Mouse (Mus musculus): ENCODE measurements around the gene Pvalb. TPM values are rescaled to one million over a fixed set of nuclear protein-coding genes. Genes with fewer than 3 reads are reported as not detected.
A peak's percentile ranks its signal among the peaks of the same experiment; 100 is the strongest.

Gene Pvalb
- polyA plus RNA-seq, 1 experiment from 2014 or later, result not detected

DNA sequence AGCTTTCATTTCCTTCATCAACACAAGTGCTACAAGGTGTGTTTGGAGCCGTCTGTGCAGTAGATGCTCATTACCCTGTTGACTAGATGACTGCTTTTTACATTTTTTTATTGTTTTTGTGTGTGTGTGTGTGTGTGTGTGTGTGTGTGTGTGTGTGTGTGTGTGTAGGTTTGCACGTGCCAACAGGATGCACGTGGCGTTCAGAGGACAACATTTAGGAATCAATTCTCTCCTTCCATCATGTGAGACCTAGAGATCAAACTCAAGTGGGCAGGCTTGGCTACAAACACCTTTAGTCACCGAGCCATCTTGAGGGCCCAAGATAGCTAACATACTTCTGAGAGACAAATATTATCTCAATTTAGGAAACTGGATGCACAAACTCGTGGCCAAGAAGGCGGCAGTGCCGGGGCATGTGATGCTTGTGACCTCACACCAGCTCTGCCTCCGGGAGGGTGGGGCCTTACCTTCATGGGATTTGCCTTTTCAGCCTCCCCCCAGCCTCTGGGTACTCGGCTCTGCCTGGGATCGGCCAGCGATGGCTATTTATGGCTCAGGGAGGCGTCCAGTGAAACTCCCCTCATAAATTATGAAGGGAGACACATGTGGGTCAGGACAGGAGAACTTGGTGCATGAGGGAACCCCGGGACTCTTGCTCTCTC, 33.9 kb upstream of the Pvalb start:
- DNase-seq (ENCODE audit: low spot score, missing footprints) (no peak), ATAC-seq (ENCODE audit: low FRiP score) (no peak)
- no peak overlapping the region for H3K9ac ChIP-seq (ENCODE audit: low read length)
- no peaks in the 10 kb centered on the region for H3K9me3 ChIP-seq (ENCODE audit: control insufficient read depth, low read length)
- H3K27me3 ChIP-seq (ENCODE audit: control insufficient read depth, insufficient read depth, low read length), result no peaks in the 10 kb centered on the region
- H3K27ac ChIP-seq (ENCODE audit: low read depth, low read length), result no peak overlapping the region
- 78% methylated on average over 14 of the region's 14 CpGs for WGBS
- no peak overlapping the region for H3K4me3 ChIP-seq (ENCODE audit: low read depth, low read length)
- H3K36me3 ChIP-seq (ENCODE audit: control insufficient read depth, insufficient read depth, low read length), result no peaks in the 10 kb centered on the region
- H3K4me2 ChIP-seq, result no peak overlapping the region
- H3K4me1 ChIP-seq (ENCODE audit: control insufficient read depth, insufficient read depth, low read length), result no peaks in the 10 kb centered on the region

DNA sequence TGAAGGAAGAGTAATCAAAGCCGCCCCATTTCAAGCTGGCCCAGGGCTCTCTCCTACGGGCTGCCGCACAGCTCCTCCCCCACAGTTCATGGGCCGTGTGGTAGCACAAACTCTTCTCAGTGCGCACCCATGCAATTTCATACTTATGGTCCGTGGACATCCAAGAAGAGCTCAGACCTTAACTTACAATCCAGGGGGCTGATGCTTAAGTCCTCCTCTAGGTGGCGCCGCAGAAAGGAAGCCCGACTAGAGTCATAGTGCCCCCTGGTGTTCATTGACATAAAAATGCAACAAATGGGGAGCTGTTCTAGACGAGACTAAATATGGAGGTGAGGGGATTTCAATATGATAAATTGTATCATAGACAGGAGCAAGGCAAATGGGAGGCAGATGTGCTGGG, 33.3 kb upstream of the Pvalb start:
- no peaks in the 10 kb centered on the region for H3K36me3 ChIP-seq (ENCODE audit: control insufficient read depth, insufficient read depth, low read length)
- no peak overlapping the region for H3K27ac ChIP-seq (ENCODE audit: low read depth, low read length)
- DNase-seq (ENCODE audit: low spot score, missing footprints) (peak; percentile 86), ATAC-seq (ENCODE audit: low FRiP score) (no peak)
- no peak overlapping the region for H3K4me3 ChIP-seq (ENCODE audit: low read depth, low read length)
- no peaks in the 10 kb centered on the region for H3K27me3 ChIP-seq (ENCODE audit: control insufficient read depth, insufficient read depth, low read length)
- no peak overlapping the region for H3K4me2 ChIP-seq
- 23% methylated on average over 10 of the region's 10 CpGs for WGBS
- H3K9ac ChIP-seq (ENCODE audit: low read length), result no peak overlapping the region
- no peaks in the 10 kb centered on the region for H3K9me3 ChIP-seq (ENCODE audit: control insufficient read depth, low read length)
- H3K4me1 ChIP-seq (ENCODE audit: control insufficient read depth, insufficient read depth, low read length), result no peaks in the 10 kb centered on the region

DNA sequence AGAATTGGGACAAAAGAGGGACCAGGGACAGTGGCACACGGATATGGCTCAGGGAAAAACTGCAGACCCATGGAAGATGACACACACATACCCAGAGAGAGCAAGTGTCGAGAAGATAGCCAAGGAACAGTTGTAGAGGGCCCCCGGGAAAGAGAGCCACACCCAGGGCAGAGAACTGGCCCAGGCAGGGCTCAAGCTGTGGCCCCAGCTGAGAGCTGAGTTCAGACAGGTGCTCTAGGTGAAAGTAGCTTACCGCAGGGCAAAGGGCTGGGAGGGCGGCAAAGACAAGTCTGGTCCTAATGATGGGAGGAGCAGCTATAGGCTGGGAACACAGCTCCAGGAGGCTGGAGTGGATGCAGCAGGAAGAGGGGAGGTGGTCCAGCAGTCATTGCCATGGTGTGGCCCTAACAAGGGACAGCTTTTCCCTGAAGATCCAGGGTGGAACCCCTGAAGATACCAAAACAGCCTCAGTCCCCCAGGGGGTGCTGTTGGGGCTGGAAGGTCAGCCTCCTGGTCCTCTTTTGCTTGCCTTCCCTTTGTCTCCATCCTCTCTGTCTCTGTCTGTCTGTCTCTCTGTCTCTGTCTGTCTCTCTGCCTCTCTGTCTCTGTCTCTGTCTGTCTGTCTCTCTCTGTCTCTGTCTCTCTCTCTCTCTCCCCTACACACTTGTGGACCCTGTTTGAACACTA, 28.8 kb upstream of the Pvalb start:
- H3K4me1 ChIP-seq (ENCODE audit: control insufficient read depth, insufficient read depth, low read length), result no peaks in the 10 kb centered on the region
- no peak overlapping the region for H3K4me2 ChIP-seq
- H3K27ac ChIP-seq (ENCODE audit: low read depth, low read length), result no peak overlapping the region
- H3K27me3 ChIP-seq (ENCODE audit: control insufficient read depth, insufficient read depth, low read length), result no peaks in the 10 kb centered on the region
- no peak overlapping the region for H3K4me3 ChIP-seq (ENCODE audit: low read depth, low read length)
- no peaks in the 10 kb centered on the region for H3K9me3 ChIP-seq (ENCODE audit: control insufficient read depth, low read length)
- H3K36me3 ChIP-seq (ENCODE audit: control insufficient read depth, insufficient read depth, low read length), result no peaks in the 10 kb centered on the region
- H3K9ac ChIP-seq (ENCODE audit: low read length), result no peak overlapping the region
- ATAC-seq (ENCODE audit: low FRiP score) (no peak), DNase-seq (ENCODE audit: low spot score, missing footprints) (no peak)
- WGBS, result 80% methylated on average over 5 of the region's 5 CpGs

DNA sequence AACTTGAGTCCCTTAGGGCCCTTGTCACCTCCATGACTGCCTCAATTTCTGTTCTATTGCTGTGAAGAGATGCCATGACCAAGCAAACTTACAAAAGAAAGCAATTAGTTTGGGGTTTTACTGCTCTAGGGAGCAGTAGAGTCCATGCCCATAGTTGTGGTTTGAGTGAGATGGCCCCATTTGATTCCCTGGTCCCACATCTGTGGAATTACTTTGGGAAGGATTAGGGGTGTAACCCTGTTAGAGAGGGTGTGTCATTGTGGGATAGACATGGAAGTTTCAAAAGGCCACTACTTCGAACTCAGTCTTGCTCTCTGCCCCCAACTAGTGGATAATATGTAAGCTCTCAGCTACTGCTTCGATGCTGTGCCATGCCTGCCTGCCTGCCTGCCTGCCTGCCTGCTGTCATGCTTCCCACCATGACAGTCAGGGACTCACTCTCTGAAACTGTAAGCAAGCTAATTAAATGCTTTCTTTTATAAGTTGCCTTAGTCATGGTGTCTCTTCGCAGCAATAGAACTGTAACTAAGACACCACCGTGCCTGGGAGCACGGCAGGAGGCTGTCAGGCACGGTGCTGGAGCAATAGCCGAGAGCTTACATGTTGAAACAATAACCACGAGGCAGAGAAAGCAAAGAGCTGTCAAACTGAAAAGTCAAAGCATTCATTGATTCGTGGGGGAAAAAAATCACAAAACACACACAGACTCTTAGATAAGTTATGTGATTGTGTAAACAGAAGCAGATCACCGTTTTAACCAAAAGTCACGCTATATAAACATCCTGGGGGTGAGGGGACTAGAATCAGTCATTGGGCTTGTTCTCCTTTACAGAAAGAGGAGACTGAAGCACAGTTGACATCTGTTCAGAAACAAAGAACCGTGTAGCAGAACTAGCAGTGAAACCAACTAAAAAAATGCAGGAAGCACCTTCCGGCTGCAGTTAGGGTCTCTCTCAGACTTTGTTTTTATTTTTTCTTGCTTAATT, 25.4 kb upstream of the Pvalb start:
- Histone ChIP-seq H3K9me3 (ENCODE audit: control insufficient read depth, low read length) (no peaks in the 10 kb centered on the region), H3K4me1 (ENCODE audit: control insufficient read depth, insufficient read depth, low read length) (no peaks in the 10 kb centered on the region), H3K36me3 (ENCODE audit: control insufficient read depth, insufficient read depth, low read length) (no peaks in the 10 kb centered on the region), H3K27me3 (ENCODE audit: control insufficient read depth, insufficient read depth, low read length) (no peaks in the 10 kb centered on the region), H3K9ac (ENCODE audit: low read length) (no peak overlapping the region), H3K4me3 (ENCODE audit: low read depth, low read length) (no peak overlapping the region), H3K27ac (ENCODE audit: low read depth, low read length) (no peak overlapping the region), H3K4me2 (no peak overlapping the region)
- DNase-seq (ENCODE audit: low spot score, missing footprints) (no peak), ATAC-seq (ENCODE audit: low FRiP score) (no peak)
- 48% methylated on average over 13 of the region's 13 CpGs for WGBS

DNA sequence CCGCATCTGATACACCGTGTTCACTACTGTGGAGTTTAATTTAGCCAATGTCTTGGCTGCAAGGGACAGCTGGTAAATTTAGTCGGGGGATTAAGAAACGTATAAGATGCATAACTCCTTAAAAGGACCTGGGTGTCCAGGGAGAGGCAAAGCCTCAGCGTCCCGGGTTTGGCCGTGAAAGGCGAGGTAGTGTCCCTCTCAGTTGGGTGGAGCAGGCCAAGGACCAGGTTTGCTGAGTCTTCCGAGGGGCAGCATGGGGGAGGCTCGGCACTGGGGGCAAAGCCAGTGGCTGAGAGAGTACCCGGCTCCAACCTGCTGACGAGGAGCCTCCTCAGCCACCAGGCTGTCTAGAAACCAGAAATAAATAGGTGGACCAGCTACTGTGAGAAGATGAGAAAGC, 21.6 kb upstream of the Pvalb start:
- Histone ChIP-seq H3K27me3 (ENCODE audit: control insufficient read depth, insufficient read depth, low read length) (no peaks in the 10 kb centered on the region), H3K27ac (ENCODE audit: low read depth, low read length) (no peak overlapping the region), H3K36me3 (ENCODE audit: control insufficient read depth, insufficient read depth, low read length) (no peaks in the 10 kb centered on the region), H3K4me3 (ENCODE audit: low read depth, low read length) (no peak overlapping the region), H3K4me1 (ENCODE audit: control insufficient read depth, insufficient read depth, low read length) (no peaks in the 10 kb centered on the region), H3K9me3 (ENCODE audit: control insufficient read depth, low read length) (no peaks in the 10 kb centered on the region), H3K9ac (ENCODE audit: low read length) (no peak overlapping the region), H3K4me2 (no peak overlapping the region)
- 84% methylated on average over 12 of the region's 12 CpGs for WGBS
- ATAC-seq (ENCODE audit: low FRiP score), result no peak
- no peak for DNase-seq (ENCODE audit: low spot score, missing footprints)

DNA sequence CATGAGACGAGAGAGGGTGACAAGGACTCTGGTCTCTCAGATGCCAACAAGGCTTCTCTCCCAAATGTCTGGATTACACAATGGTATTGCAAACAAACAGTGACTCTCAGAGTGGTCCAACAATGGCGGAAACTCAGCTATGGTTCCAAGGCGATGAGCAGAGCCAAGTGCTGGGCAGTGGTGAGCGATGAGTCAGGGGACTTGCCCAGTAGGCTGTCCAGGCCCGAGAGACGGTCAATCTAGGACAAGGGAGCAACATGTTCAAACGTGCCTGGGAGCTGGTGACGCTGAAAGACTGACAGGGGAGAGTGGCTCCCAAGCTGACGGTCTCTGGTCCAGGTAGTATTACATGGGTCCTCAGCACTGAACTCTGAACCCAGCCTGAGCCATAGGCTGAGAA, 9.1 kb upstream of the Pvalb start:
- no peaks in the 10 kb centered on the region for H3K27me3 ChIP-seq (ENCODE audit: control insufficient read depth, insufficient read depth, low read length)
- no peaks in the 10 kb centered on the region for H3K4me1 ChIP-seq (ENCODE audit: control insufficient read depth, insufficient read depth, low read length)
- H3K27ac ChIP-seq (ENCODE audit: low read depth, low read length), result no peak overlapping the region
- no peak overlapping the region for H3K4me3 ChIP-seq (ENCODE audit: low read depth, low read length)
- H3K4me2 ChIP-seq, result no peak overlapping the region
- WGBS, result 84% methylated on average over 9 of the region's 9 CpGs
- no peak overlapping the region for H3K9ac ChIP-seq (ENCODE audit: low read length)
- no peak for DNase-seq (ENCODE audit: low spot score, missing footprints)
- H3K9me3 ChIP-seq (ENCODE audit: control insufficient read depth, low read length), result no peaks in the 10 kb centered on the region
- H3K36me3 ChIP-seq (ENCODE audit: control insufficient read depth, insufficient read depth, low read length), result no peaks in the 10 kb centered on the region
- no peak for ATAC-seq (ENCODE audit: low FRiP score)

DNA sequence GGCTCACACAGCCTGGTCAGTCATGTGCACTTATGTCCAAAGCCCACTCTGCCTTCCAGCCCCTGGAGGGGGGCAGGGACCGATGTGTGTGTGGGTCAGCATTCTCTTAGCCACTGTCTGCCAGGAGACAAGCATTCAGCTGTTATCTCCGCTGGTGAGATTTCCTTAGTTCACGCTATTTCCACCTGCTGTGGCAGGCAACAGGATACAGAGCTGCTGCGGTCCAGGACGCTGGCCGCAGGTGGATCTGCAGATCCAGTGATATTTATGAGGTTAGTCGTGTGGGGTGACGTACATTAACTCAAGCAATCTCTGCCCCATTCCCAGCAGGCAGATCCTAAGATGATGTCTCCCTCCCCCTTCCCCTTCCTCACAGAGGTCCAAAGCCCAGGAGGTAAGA, 5.2 kb upstream of the Pvalb start:
- no peak overlapping the region for H3K9ac ChIP-seq (ENCODE audit: low read length)
- no peak for DNase-seq (ENCODE audit: low spot score, missing footprints)
- H3K36me3 ChIP-seq (ENCODE audit: control insufficient read depth, insufficient read depth, low read length), result no peaks in the 10 kb centered on the region
- no peaks in the 10 kb centered on the region for H3K9me3 ChIP-seq (ENCODE audit: control insufficient read depth, low read length)
- 82% methylated on average over 8 of the region's 8 CpGs for WGBS
- ATAC-seq (ENCODE audit: low FRiP score), result no peak
- H3K27me3 ChIP-seq (ENCODE audit: control insufficient read depth, insufficient read depth, low read length), result no peaks in the 10 kb centered on the region
- no peak overlapping the region for H3K4me3 ChIP-seq (ENCODE audit: low read depth, low read length)
- no peaks in the 10 kb centered on the region for H3K4me1 ChIP-seq (ENCODE audit: control insufficient read depth, insufficient read depth, low read length)
- no peak overlapping the region for H3K27ac ChIP-seq (ENCODE audit: low read depth, low read length)
- no peak overlapping the region for H3K4me2 ChIP-seq

DNA sequence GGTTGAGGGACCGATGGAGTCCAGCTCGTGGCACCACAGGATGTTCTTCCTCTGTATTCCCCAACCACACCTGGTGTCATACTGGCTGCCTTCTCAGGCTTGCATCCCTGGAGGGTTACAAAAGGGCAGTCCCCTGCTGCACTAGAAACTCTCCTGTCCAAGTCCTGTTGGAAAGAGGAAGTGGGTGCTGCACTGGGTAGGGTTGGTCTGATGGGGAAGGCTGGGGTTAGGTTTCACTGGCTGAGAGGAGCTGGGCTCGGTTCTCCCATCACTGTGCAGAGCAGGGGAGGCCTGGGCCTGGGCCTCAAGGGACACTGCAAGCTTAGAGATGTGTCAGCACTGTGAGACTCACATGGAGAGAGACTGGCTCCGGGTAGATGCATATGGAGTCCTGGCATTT, 4.0 kb upstream of the Pvalb start:
- no peak overlapping the region for H3K9ac ChIP-seq (ENCODE audit: low read length)
- H3K4me3 ChIP-seq (ENCODE audit: low read depth, low read length), result no peak overlapping the region
- H3K9me3 ChIP-seq (ENCODE audit: control insufficient read depth, low read length), result no peaks in the 10 kb centered on the region
- no peaks in the 10 kb centered on the region for H3K4me1 ChIP-seq (ENCODE audit: control insufficient read depth, insufficient read depth, low read length)
- no peaks in the 10 kb centered on the region for H3K36me3 ChIP-seq (ENCODE audit: control insufficient read depth, insufficient read depth, low read length)
- no peak for DNase-seq (ENCODE audit: low spot score, missing footprints)
- ATAC-seq (ENCODE audit: low FRiP score), result no peak
- 83% methylated on average over 4 of the region's 4 CpGs for WGBS
- no peak overlapping the region for H3K27ac ChIP-seq (ENCODE audit: low read depth, low read length)
- H3K27me3 ChIP-seq (ENCODE audit: control insufficient read depth, insufficient read depth, low read length), result no peaks in the 10 kb centered on the region
- no peak overlapping the region for H3K4me2 ChIP-seq

DNA sequence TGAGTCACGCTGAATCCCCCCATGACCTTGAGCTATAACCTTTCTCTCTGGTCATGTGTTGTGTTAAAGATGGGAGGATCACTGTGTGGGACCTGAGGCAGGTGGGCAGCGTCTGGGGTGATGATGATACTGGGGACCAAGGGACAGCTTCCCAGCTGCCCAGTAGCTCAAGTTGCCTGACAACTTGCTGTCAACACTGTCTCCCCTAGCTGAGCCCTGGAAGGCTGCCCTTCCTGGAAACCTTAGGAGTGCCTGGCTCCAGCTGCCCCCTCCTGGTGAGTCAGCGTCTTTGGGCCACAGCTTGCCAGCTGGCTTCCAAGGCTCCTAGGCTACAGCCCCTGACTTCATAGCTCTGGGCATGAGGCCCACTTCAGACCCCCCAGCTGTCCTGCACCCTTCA, 1.0 kb downstream of the Pvalb start:
- no peak overlapping the region for H3K4me3 ChIP-seq (ENCODE audit: low read depth, low read length)
- peaks cover 17% of the 10 kb centered on the region for H3K27me3 ChIP-seq (ENCODE audit: control insufficient read depth, insufficient read depth, low read length)
- no peak overlapping the region for H3K4me2 ChIP-seq
- no peaks in the 10 kb centered on the region for H3K4me1 ChIP-seq (ENCODE audit: control insufficient read depth, insufficient read depth, low read length)
- no peaks in the 10 kb centered on the region for H3K9me3 ChIP-seq (ENCODE audit: control insufficient read depth, low read length)
- H3K27ac ChIP-seq (ENCODE audit: low read depth, low read length), result no peak overlapping the region
- WGBS, result 44% methylated on average over 3 of the region's 3 CpGs
- DNase-seq (ENCODE audit: low spot score, missing footprints) (peak; percentile 84), ATAC-seq (ENCODE audit: low FRiP score) (no peak)
- no peak overlapping the region for H3K9ac ChIP-seq (ENCODE audit: low read length)
- no peaks in the 10 kb centered on the region for H3K36me3 ChIP-seq (ENCODE audit: control insufficient read depth, insufficient read depth, low read length)
